Mouse (Mus musculus) CH12F3 (cell line): ENCODE data around the gene Gm40193.
"Not testable (repeated sequence)": the region's sequence is repeated elsewhere in the genome, so short reads cannot be mapped to it uniquely, and the experiment has no call there.

Source experiments
- in situ Hi-C: fragments of 300-500 bp; cut with MboI; formaldehyde crosslinking; loops from 2 replicates; pipeline ENCODE4 v1.14.3; 2020; ENCODE audit warnings: low sequenced_read_pairs

Gm40193 gene

GRCm38 (mm10) chr11:70541415-70541814 lies 8.7 kb upstream of the Gm40193 start:
- in situ Hi-C loops, result no loop called here

- in situ Hi-C loops, result no loop called here
These were observed 8.2 kb upstream of the Gm40193 start for GRCm38 (mm10) chr11:70540928-70541327.

DNA sequence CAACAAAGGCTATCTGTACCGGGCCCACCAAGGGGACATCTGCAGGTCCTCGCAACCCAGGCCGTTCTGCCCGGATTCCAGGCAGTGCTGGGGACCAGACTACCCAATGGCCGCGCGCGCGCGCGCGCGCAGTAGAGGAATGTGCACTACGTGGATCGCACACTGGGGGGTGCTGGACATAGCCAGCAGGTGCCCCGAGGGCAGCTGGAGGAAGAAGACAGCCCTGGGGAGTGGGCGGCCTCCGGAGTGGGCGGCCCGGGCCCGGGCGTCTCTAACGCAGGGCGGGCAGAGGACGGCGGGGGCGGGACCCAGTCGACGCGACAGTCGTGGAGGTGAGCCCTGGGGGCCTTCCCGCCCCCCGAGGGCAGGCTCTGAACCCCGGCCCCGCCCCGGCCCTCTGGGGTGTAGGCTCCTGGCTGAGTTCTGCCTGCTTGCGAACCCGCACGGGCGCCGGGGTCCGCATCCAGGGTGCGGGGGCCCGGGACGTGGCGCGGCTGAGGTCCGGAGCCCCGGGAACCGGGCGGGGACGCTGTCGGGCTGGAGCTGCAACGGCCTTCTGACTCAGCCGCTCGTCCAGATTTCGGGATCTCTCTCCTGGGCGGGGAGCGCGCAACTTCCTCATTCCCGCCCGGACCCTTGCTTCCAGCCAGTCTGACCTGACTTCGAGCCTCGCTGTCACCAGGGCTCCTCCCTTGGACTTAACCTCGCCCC lies 7.3 kb upstream of the Gm40193 start, which contains the start of gene Pld2:
TSS of gene Pld2 (plus strand) at position 188 of the 711 bp plus-strand sequence.
- in situ Hi-C loops, result no loop called here

- in situ Hi-C loops, result no loop called here
These were observed 6.7 kb upstream of the Gm40193 start for GRCm38 (mm10) chr11:70539423-70539822.

DNA sequence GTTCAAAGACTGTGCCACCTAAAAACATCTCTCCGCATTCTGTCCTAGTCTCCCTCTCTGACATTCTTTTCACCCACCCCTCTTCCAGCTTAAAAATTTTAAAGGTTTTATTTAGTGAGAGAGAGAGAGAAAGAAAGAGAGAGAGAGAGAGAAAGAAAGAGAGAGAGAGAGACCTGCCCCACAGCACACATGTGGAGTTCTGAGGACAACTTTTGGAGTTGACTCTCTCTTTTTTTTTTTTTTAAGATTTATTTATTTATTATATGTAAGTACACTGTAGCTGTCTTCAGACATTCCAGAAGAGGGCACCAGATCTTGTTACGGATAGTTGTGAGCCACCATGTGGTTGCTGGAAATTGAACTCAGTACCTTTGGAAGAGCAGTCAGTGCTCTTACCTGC lies 1.7 kb downstream of the Gm40193 start:
- in situ Hi-C loops, result not testable (repeated sequence)

GRCm38 (mm10) chr11:70528610-70529009 lies 4.1 kb downstream of the Gm40193 start:
- in situ Hi-C loops, result loop anchor here (10.0 kb wide), 1 partner anchor 226 kb away; no protein-coding TSS in a partner anchor

- in situ Hi-C loops, result loop anchor here (10.0 kb wide), 1 partner anchor 229 kb away; no protein-coding TSS in a partner anchor
These were observed 6.5 kb downstream of the Gm40193 start for GRCm38 (mm10) chr11:70526211-70526610.

DNA sequence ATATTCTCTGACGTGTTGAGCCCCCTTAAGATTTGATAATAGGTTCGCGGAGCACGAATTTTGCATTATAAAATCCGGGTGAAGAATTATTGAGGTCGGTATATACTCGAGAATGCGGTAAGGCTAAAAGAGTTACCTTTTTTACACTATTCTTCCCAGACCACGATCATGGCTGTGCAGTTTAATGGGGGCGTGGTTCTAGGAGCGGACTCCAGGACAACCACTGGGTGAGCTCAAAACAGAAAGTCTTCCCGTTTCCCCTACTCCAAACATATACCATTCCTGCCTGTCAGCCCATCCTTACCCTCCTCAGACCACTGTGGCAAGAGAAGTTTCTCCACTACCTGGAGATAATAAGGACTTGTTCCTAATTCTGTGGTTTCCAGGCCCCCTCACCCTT lies 7.0 kb downstream of the Gm40193 start:
- in situ Hi-C loops, result loop anchor here (10.0 kb wide), 1 partner anchor 229 kb away; no protein-coding TSS in a partner anchor

DNA sequence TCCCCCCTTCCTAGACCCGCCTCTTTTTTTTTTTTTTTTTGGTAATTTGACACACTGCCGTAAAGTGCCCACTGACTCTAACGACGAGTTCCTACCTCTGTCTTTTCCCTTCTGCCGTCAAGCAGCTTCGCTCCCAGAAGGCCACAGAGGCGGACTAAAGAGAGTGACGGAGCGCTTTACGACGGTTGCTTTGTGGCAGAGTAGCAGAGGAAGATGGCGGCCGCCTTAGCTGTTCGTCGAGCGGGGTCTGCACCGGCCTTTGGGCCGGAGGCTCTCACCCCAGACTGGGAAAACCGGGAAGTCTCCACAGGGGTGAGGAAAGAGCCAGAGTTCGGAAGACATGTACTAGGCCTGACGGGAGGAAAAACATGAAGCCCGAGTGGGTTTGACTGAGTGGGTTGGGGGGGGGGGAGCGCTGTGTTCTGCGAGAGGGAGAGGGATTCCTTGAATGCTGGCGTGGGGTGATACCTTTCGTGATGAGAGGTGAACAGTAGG lies 7.5 kb downstream of the Gm40193 start, which contains the start of gene Psmb6:
TSS of gene Psmb6 (plus strand) at position 184 of the 495 bp plus-strand sequence.
- in situ Hi-C loops, result loop anchor here (10.0 kb wide), 1 partner anchor 230 kb away; no protein-coding TSS in a partner anchor

GRCm38 (mm10) chr11:70524782-70525181 lies 8.0 kb downstream of the Gm40193 start:
- in situ Hi-C loops, result loop anchor here (10.0 kb wide), 1 partner anchor 230 kb away; no protein-coding TSS in a partner anchor

GRCm38 (mm10) chr11:70523306-70523989 lies 9.3 kb downstream of the Gm40193 start:
- in situ Hi-C loops, result loop anchor here (10.0 kb wide), 1 partner anchor 231 kb away; no protein-coding TSS in a partner anchor

- in situ Hi-C loops, result loop anchor here (10.0 kb wide), 1 partner anchor 235 kb away; no protein-coding TSS in a partner anchor
These were observed 12.5 kb downstream of the Gm40193 start for GRCm38 (mm10) chr11:70520178-70520769.

DNA sequence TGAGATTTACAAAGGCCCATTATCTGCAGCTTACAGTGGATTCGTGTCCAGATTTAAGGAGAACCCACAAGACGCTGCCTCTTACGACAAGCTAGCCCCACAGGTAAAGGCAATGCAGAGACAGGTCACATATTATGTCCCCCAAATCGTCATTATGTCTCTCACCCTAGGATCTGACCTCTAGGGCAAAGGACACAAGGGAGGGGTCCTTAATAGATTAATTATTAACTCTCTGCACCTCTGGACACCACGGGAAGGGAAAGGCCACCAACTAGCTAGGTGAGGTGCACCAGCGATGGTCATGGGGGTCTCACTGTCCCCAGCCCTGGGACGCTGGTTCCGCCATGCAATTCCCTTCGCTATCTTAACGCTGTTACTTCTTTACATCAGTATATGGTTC lies 13.8 kb downstream of the Gm40193 start, which contains the start of gene Gltpd2:
TSS of gene Gltpd2 (plus strand) at position 274 of the 400 bp plus-strand sequence.
- in situ Hi-C loops, result loop anchor here (5.0 kb wide), 1 partner anchor 88 kb away; no protein-coding TSS in a partner anchor

- in situ Hi-C loops, result loop anchor here (5.0 kb wide), 1 partner anchor 89 kb away; no protein-coding TSS in a partner anchor
These were observed 14.3 kb downstream of the Gm40193 start for GRCm38 (mm10) chr11:70518436-70518835.

- in situ Hi-C loops, result loop anchor here (5.0 kb wide), 1 partner anchor 91 kb away; no protein-coding TSS in a partner anchor
These were observed 16.4 kb downstream of the Gm40193 start for GRCm38 (mm10) chr11:70516352-70516751.

DNA sequence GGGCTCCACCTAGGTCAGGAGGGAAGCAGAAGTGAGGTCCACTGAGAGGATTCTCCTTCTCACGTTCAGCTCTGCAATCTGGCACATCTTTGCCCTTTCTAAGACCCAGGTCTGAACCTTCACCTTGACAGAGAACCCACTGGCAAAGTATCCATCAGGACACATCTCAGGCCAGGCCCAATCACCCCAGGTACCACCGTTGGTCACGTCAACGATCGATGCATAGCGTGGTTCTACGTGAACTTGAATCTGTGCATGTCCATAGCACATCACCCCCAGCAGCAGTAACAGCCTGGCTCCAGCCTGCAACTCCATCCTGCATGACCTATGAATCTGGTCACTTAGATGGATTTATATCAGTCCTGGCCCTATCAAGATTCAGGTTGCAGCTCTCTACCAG lies 18.5 kb downstream of the Gm40193 start, which contains the start of gene Vmo1:
TSS of gene Vmo1 (minus strand) at position 329 of the 400 bp plus-strand sequence.
- in situ Hi-C loops, result no loop called here

DNA sequence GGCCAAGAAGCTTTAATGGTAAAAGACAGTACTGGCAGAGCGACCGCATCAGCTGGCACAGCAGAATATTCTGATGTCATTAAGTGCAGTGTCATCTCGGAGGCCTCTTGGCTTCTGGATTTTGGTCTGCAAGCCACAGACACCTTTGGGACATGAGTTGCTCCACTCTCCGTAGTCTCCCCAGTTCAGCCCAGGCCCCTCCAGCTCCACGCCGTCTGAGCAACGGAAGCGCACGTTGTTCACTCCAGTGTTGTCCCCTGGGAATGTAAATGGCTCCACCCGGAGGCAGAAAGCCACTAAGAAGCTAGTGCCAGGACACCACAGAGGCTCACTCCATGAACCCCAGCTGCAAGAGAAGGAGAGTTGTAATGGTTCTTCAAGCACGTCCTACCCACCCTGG lies 19.2 kb downstream of the Gm40193 start:
- in situ Hi-C loops, result no loop called here

GRCm38 (mm10) chr11:70512709-70513342 lies 19.9 kb downstream of the Gm40193 start:
- in situ Hi-C loops, result no loop called here

GRCm38 (mm10) chr11:70511825-70512224 lies 20.9 kb downstream of the Gm40193 start:
- in situ Hi-C loops, result no loop called here

DNA sequence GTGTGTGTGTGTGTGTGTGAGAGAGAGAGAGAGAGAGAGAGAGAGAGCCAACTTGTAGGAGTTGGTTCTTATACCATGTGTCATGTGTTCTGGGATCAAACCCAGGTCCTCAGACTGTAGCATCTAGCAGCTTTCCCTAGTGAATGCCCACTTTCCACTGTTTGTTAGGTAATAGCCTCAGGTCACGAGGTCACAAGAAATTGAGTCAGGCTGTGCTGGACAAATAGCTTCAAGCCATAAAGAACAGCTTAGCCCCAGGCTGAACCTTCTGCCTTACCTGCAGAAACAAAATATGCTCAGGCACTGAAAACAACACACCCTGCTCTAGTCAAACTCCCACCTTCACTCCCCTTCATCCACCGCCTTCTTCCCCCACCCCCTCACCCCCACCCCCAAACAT lies 21.5 kb downstream of the Gm40193 start:
- in situ Hi-C loops, result no loop called here
